Mouse (Mus musculus): ENCODE measurements around the gene Akt2. TPM values are rescaled to one million over a fixed set of nuclear protein-coding genes. Genes with fewer than 3 reads are reported as not detected.
A peak's percentile ranks its signal among the peaks of the same experiment; 100 is the strongest.

Akt2 gene
- polyA plus RNA-seq, 1 experiment: 102 TPM

DNA sequence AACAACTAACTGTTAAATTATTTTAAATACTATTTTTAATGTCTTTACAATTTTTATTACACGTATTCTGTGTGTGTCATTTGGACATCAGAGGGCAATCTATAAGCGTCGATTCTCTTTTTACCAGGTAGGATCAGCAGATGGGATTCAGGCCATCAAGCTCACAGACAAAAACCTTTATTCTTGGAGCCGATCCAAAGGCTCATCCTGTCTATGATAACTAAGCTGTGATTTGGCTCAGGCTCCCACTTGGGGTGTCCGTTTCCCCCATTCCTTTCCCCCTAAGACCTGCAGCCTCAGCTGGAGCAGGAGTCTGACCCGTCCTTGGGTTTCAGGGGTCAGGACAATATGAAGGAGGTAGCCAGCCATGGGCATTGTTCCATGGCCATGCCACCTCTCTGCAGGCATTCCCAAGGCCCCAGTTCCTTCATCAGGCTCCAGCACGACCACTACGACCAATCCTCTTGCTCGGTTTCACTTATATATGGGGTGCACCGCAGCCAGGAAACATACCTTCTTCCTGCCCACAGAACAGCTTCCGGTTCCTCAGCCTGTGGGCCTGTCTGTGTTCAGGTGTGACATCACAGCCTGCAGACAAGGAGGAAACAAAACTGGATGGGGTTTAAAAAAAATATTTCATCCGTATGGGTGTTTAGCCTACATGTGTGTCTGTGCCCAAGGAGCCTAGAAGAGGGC lies 46.5 kb upstream of the Akt2 start:
- H3K36me3 ChIP-seq (ENCODE audit: control insufficient read depth, insufficient read depth): no peaks in the 10 kb centered on the region
- TF ChIP-seq FOSL1 (IDR thresholded peaks at IDR 0.05; ENCODE audit: insufficient read depth, low read length, poor library complexity, severe bottlenecking) (no peak), MAX (IDR thresholded peaks at IDR 0.05) (no peak), CTCF (IDR thresholded peaks at IDR 0.05; ENCODE audit: control insufficient read depth, insufficient read depth, insufficient read length) (no peak), MYOG (IDR thresholded peaks at IDR 0.05; ENCODE audit: control insufficient read depth, extremely low read depth, insufficient read length) (no peak), CEBPB (IDR thresholded peaks at IDR 0.05; ENCODE audit: low read depth) (no peak), USF1 (IDR thresholded peaks at IDR 0.05; ENCODE audit: low read depth) (no peak), MYOD1 (IDR thresholded peaks at IDR 0.05; ENCODE audit: control insufficient read depth, insufficient read length, low read depth) (no peak)
- no peaks in the 10 kb centered on the region for H3K27me3 ChIP-seq (ENCODE audit: control insufficient read depth, insufficient read depth, insufficient read length)
- no peak overlapping the region for H3ac ChIP-seq (ENCODE audit: control insufficient read depth, insufficient read length, low read depth)
- H3K79me2 ChIP-seq (ENCODE audit: control insufficient read depth, insufficient read depth): no peaks in the 10 kb centered on the region
- H3K4me3 ChIP-seq (ENCODE audit: insufficient read depth, poor library complexity, severe bottlenecking): no peak overlapping the region
- H3K79me3 ChIP-seq (ENCODE audit: low read depth): no peaks in the 10 kb centered on the region

DNA sequence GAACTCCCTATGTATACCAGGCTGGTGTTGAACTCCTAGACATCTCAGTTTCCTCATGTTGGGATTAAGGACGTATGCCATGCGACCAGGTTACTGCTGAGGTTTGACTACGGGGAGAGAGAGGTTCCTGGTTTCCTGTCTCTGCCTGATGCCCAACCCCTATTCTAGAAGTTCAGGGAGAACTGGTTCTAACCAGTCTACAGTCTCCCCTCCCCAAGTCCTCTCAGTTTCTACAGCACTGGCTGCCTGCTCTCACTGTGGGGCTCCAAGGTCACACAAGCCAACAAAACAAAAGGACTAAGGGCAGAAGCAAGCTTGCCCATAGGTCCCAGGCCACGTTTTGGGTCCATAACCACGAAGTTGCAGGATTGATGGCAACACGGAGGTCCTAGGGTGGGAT lies 41.8 kb upstream of the Akt2 start:
- no peak overlapping the region for H3K4me3 ChIP-seq (ENCODE audit: insufficient read depth, poor library complexity, severe bottlenecking)

DNA sequence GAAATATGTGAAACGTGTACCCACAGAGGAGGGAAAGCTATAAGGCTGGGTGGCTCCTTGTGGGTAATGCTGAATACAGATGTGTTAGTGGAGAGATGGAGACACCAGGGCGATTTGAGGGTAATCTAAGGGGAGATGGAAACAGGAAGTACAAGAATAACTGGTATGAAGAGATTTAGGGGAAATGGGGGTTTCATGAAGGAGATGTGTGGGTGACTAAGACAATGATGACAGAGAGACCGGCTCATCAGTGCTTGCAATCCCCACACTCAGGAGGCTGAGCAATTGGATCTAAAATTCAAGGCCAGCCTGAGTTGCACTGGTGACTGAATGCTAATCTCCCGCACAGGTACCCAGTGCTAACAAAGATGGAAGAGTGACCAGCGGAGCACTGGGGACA lies 39.3 kb upstream of the Akt2 start:
- peaks cover 34% of the 10 kb centered on the region for H3K79me2 ChIP-seq (ENCODE audit: control insufficient read depth, insufficient read depth)
- peaks cover 16% of the 10 kb centered on the region for H3K79me3 ChIP-seq (ENCODE audit: low read depth)
- no peak overlapping the region for H3K4me3 ChIP-seq (ENCODE audit: insufficient read depth, poor library complexity, severe bottlenecking)
- TF ChIP-seq MYOD1 (IDR thresholded peaks at IDR 0.05; ENCODE audit: control insufficient read depth, insufficient read length, low read depth) (no peak), FOSL1 (IDR thresholded peaks at IDR 0.05; ENCODE audit: insufficient read depth, low read length, poor library complexity, severe bottlenecking) (no peak), CEBPB (IDR thresholded peaks at IDR 0.05; ENCODE audit: low read depth) (no peak)
- H3K36me3 ChIP-seq (ENCODE audit: control insufficient read depth, insufficient read depth): peaks cover 12% of the 10 kb centered on the region
- no peak overlapping the region for H3ac ChIP-seq (ENCODE audit: control insufficient read depth, insufficient read length, low read depth)
- no peaks in the 10 kb centered on the region for H3K27me3 ChIP-seq (ENCODE audit: control insufficient read depth, insufficient read depth, insufficient read length)

More for the DNA sequence above, 41.8 kb upstream of the Akt2 start:
- Histone ChIP-seq H3K36me3 (ENCODE audit: control insufficient read depth, insufficient read depth) (no peaks in the 10 kb centered on the region), H3ac (ENCODE audit: control insufficient read depth, insufficient read length, low read depth) (no peak overlapping the region), H3K79me2 (ENCODE audit: control insufficient read depth, insufficient read depth) (peaks cover 13% of the 10 kb centered on the region), H3K79me3 (ENCODE audit: low read depth) (peaks cover 4% of the 10 kb centered on the region), H3K27me3 (ENCODE audit: control insufficient read depth, insufficient read depth, insufficient read length) (no peaks in the 10 kb centered on the region)
- TF ChIP-seq CTCF (IDR thresholded peaks at IDR 0.05; ENCODE audit: control insufficient read depth, insufficient read depth, insufficient read length): no peak
- no peak for TF ChIP-seq MYOD1 (IDR thresholded peaks at IDR 0.05; ENCODE audit: control insufficient read depth, insufficient read length, low read depth)
- no peak for TF ChIP-seq FOSL1 (IDR thresholded peaks at IDR 0.05; ENCODE audit: insufficient read depth, low read length, poor library complexity, severe bottlenecking)
- TF ChIP-seq USF1 (IDR thresholded peaks at IDR 0.05; ENCODE audit: low read depth): no peak
- no peak for TF ChIP-seq MYOG (IDR thresholded peaks at IDR 0.05; ENCODE audit: control insufficient read depth, extremely low read depth, insufficient read length)
- no peak for TF ChIP-seq CEBPB (IDR thresholded peaks at IDR 0.05; ENCODE audit: low read depth)
- TF ChIP-seq MAX (IDR thresholded peaks at IDR 0.05): no peak

DNA sequence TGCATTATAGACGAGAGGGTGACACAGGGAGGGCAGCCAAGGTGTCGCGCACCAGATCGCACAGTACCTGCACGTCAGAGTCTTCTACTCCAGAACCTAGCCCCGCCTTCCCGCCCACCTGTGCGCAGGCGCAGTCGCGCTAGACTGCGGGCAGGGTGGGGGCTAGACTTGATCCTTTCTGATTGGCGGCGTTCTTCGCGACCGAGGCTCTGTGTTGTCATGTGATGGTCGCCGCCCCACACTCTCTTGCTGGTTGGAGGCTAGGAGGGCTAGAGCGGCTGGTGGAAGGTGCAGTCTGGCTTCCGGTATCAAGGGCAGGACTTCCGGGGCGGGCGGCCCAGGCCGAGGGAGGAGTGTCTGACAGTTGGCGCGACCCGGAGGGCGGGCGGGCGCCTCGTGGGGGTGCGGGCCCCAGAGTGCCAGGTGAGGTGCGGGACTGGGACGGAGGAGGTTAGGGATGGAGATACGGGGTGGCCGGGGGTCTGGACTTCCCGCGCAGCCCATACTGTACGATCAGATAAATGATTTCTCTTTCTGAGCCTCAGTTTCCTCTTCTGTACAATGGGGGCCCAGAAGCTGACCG lies 38.3 kb upstream of the Akt2 start, which contains the start of the genes Pld3 and 2310022A10Rik:
Gene Pld3 (minus strand): TSS at position 288 of the 583 bp plus-strand sequence.
Gene 2310022A10Rik (plus strand): TSS at position 303 of the 583 bp plus-strand sequence.
- no peaks in the 10 kb centered on the region for H3K27me3 ChIP-seq (ENCODE audit: control insufficient read depth, insufficient read depth, insufficient read length)
- peak within 1 kb of the TSS; percentile 71 for H3K4me3 ChIP-seq (ENCODE audit: insufficient read depth, poor library complexity, severe bottlenecking)
- H3K36me3 ChIP-seq (ENCODE audit: control insufficient read depth, insufficient read depth): peaks cover 12% of the 10 kb centered on the region
- H3ac ChIP-seq (ENCODE audit: control insufficient read depth, insufficient read length, low read depth): peak within 1 kb of the TSS; percentile 94
- peaks cover 34% of the 10 kb centered on the region for H3K79me2 ChIP-seq (ENCODE audit: control insufficient read depth, insufficient read depth)
- TF ChIP-seq USF1 (IDR thresholded peaks at IDR 0.05; ENCODE audit: low read depth) (peak; percentile 84), MYOD1 (IDR thresholded peaks at IDR 0.05; ENCODE audit: control insufficient read depth, insufficient read length, low read depth) (no peak), FOSL1 (IDR thresholded peaks at IDR 0.05; ENCODE audit: insufficient read depth, low read length, poor library complexity, severe bottlenecking) (no peak)
- peaks cover 16% of the 10 kb centered on the region for H3K79me3 ChIP-seq (ENCODE audit: low read depth)

DNA sequence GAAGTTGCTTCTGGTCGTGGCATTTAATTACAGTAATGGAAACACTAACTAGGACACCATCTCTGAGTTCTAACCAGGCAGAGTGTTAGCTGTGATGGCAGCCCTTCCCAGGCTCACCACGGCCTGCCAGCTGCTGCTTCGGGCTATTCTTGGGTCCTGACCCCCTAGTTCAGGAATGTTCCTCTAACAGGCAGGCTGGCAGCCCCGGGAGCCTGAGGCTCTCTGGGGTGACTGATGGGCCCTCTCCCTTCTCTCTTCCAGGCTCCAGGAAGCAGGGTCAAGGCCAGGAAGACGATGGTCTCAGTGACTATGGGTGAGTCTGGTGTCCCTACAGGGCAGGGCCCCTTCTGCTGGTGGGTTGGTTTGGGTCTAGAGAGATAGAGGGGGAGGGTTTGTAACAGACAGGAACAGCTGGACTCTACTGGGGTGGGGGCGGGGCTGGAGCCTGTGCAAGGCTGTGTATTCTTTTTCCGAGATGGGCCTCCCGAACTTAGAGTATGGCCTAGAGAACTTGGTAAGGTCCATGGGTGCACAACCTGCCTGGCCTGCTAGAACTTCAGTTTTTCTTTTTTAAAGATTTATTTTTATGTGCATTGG lies 31.0 kb upstream of the Akt2 start:
- Histone ChIP-seq H3K36me3 (ENCODE audit: control insufficient read depth, insufficient read depth) (peaks cover 22% of the 10 kb centered on the region), H3K27me3 (ENCODE audit: control insufficient read depth, insufficient read depth, insufficient read length) (no peaks in the 10 kb centered on the region), H3K79me2 (ENCODE audit: control insufficient read depth, insufficient read depth) (peaks cover 28% of the 10 kb centered on the region), H3K79me3 (ENCODE audit: low read depth) (peaks cover 7% of the 10 kb centered on the region), H3ac (ENCODE audit: control insufficient read depth, insufficient read length, low read depth) (no peak overlapping the region), H3K4me3 (ENCODE audit: insufficient read depth, poor library complexity, severe bottlenecking) (no peak overlapping the region)
- TF ChIP-seq MYOG (IDR thresholded peaks at IDR 0.05; ENCODE audit: control insufficient read depth, extremely low read depth, insufficient read length) (no peak), CEBPB (IDR thresholded peaks at IDR 0.05; ENCODE audit: low read depth) (no peak), CTCF (IDR thresholded peaks at IDR 0.05; ENCODE audit: control insufficient read depth, insufficient read depth, insufficient read length) (no peak), USF1 (IDR thresholded peaks at IDR 0.05; ENCODE audit: low read depth) (no peak), FOSL1 (IDR thresholded peaks at IDR 0.05; ENCODE audit: insufficient read depth, low read length, poor library complexity, severe bottlenecking) (no peak), MYOD1 (IDR thresholded peaks at IDR 0.05; ENCODE audit: control insufficient read depth, insufficient read length, low read depth) (peak; percentile 91)

Measured in C2C12 (cell line).